Mouse (Mus musculus) liver, embryonic 15.5 days (tissue): Measurements from ENCODE around the gene Rasgrp3. TPM values are rescaled to one million over a fixed set of nuclear protein-coding genes. Genes with fewer than 3 reads are reported as not detected.

Experiments
- ATAC-seq: fragments of 200-750 bp; cut with Nextera tagmentation; 2 replicates; pipeline ENCODE4 v1.8.0; 2017; ENCODE audit warnings: moderate number of reproducible peaks, mild to moderate bottlenecking, moderate library complexity; ENCODE audit not compliant: insufficient read depth
- H3K27ac ChIP-seq: fragments of 300-500 bp; sonication (generic); replicated peaks from 2 replicates; pipeline ENCODE4 v1.5.1; 2015; ENCODE audit warnings: mild to moderate bottlenecking, inconsistent platforms
- H3K27me3 ChIP-seq: fragments of 300-500 bp; sonication (generic); 2 replicates; pipeline ENCODE4 v1.6.1; 2015; ENCODE audit warnings: mild to moderate bottlenecking, inconsistent platforms
- H3K36me3 ChIP-seq: fragments of 300-500 bp; sonication (generic); replicated peaks from 2 replicates; pipeline ENCODE4 v1.6.1; 2015; ENCODE audit warnings: moderate library complexity, mild to moderate bottlenecking, inconsistent platforms
- H3K4me1 ChIP-seq: fragments of 300-500 bp; sonication (generic); replicated peaks from 2 replicates; pipeline ENCODE4 v1.6.1; 2015; ENCODE audit warnings: inconsistent platforms
- H3K4me2 ChIP-seq: fragments of 300-500 bp; sonication (generic); 2 replicates; pipeline ENCODE4 v1.6.1; 2015; ENCODE audit warnings: moderate library complexity, mild to moderate bottlenecking, inconsistent platforms
- H3K4me3 ChIP-seq: fragments of 300-500 bp; sonication (generic); replicated peaks from 2 replicates; pipeline ENCODE4 v1.5.1; 2015; ENCODE audit warnings: mild to moderate bottlenecking, inconsistent platforms
- H3K9ac ChIP-seq: fragments of 300-500 bp; sonication (generic); 2 replicates; pipeline ENCODE4 v1.6.1; 2015; ENCODE audit warnings: moderate library complexity, mild to moderate bottlenecking, inconsistent platforms
- H3K9me3 ChIP-seq: fragments of 300-500 bp; sonication (generic); replicated peaks from 2 replicates; pipeline ENCODE4 v1.6.1; 2016; ENCODE audit warnings: inconsistent platforms
- WGBS: fragments of 180-500 bp; shearing (Covaris S2); methylation state at CpG from one replicate; pipeline ENCODE4 v1.1.7; 2015; ENCODE audit warnings: mixed read lengths; ENCODE audit not compliant: insufficient replicate concordance; 5-methylcytosine and 5-hydroxymethylcytosine counted together
- polyA plus RNA-seq: library from polyadenylated mRNA; unstranded; fragments of >200 nt; fragmentation: Nextera tagmentation; extraction: Ambion mirVana; gene quantifications from 2 replicates; pipeline ENCODE4 v1.2.1, GENCODE M21; 2015

The Rasgrp3 gene
- polyA plus RNA-seq, 1 experiment from 2014 or later, result 2.9 TPM

- H3K4me3 ChIP-seq, result no peak overlapping the region
- no peak for ATAC-seq
- no peak overlapping the region for H3K9ac ChIP-seq
- H3K36me3 ChIP-seq, result no peaks in the 10 kb centered on the region
- no peaks in the 10 kb centered on the region for H3K9me3 ChIP-seq
- H3K4me1 ChIP-seq, result peaks cover 2% of the 10 kb centered on the region; the same call in 1 of the 2 replicates
- 71% methylated on average over 6 of the region's 6 CpGs for WGBS
- H3K27ac ChIP-seq, result no peak overlapping the region
- H3K27me3 ChIP-seq, result no peaks in the 10 kb centered on the region
- no peak overlapping the region for H3K4me2 ChIP-seq
These were observed 36.1 kb downstream of the Rasgrp3 start for GRCm38 (mm10) chr17:75471644-75472253.

- 49% methylated on average over 2 of the region's 2 CpGs for WGBS
- H3K27me3 ChIP-seq, result no peaks in the 10 kb centered on the region
- peaks cover 4% of the 10 kb centered on the region; the same call in 1 of the 2 replicates for H3K4me1 ChIP-seq
- no peaks in the 10 kb centered on the region for H3K9me3 ChIP-seq
- H3K4me3 ChIP-seq, result no peak overlapping the region
- no peak overlapping the region for H3K27ac ChIP-seq
- no peaks in the 10 kb centered on the region for H3K36me3 ChIP-seq
- no peak for ATAC-seq
- H3K9ac ChIP-seq, result no peak overlapping the region
- no peak overlapping the region for H3K4me2 ChIP-seq
These were observed 36.7 kb downstream of the Rasgrp3 start for GRCm38 (mm10) chr17:75472379-75472778.

- Histone ChIP-seq H3K4me3 (no peak overlapping the region), H3K27me3 (no peaks in the 10 kb centered on the region), H3K4me1 (peaks cover 4% of the 10 kb centered on the region; the same call in 1 of the 2 replicates), H3K9me3 (no peaks in the 10 kb centered on the region), H3K9ac (no peak overlapping the region), H3K36me3 (no peaks in the 10 kb centered on the region), H3K4me2 (no peak overlapping the region), H3K27ac (no peak overlapping the region)
- ATAC-seq, result no peak
- WGBS, result 52% methylated on average over 1 of the region's 1 CpGs
These were observed 40.3 kb downstream of the Rasgrp3 start for GRCm38 (mm10) chr17:75475985-75476384.

- H3K4me2 ChIP-seq, result no peak overlapping the region
- H3K27ac ChIP-seq, result no peak overlapping the region
- 42% methylated on average over 4 of the region's 4 CpGs for WGBS
These were observed 41.2 kb downstream of the Rasgrp3 start for GRCm38 (mm10) chr17:75476736-75477416.

GRCm38 (mm10) chr17:75477655-75478054 is 42.0 kb downstream of the Rasgrp3 start:
- no peak for ATAC-seq
- H3K27me3 ChIP-seq, result no peaks in the 10 kb centered on the region
- 36% methylated on average over 3 of the region's 3 CpGs for WGBS
- no peak overlapping the region for H3K4me3 ChIP-seq
- no peaks in the 10 kb centered on the region for H3K9me3 ChIP-seq
- H3K27ac ChIP-seq, result no peak overlapping the region
- H3K4me1 ChIP-seq, result peaks cover 4% of the 10 kb centered on the region; the same call in 1 of the 2 replicates
- H3K9ac ChIP-seq, result no peak overlapping the region
- H3K36me3 ChIP-seq, result no peaks in the 10 kb centered on the region
- no peak overlapping the region for H3K4me2 ChIP-seq

More at GRCm38 (mm10) chr17:75476736-75477416, 41.2 kb downstream of the Rasgrp3 start:
- H3K4me3 ChIP-seq, result no peak overlapping the region
- no peak overlapping the region for H3K9ac ChIP-seq
- no peaks in the 10 kb centered on the region for H3K36me3 ChIP-seq
- H3K9me3 ChIP-seq, result no peaks in the 10 kb centered on the region
- ATAC-seq, result no peak
- H3K27me3 ChIP-seq, result no peaks in the 10 kb centered on the region
- H3K4me1 ChIP-seq, result peaks cover 4% of the 10 kb centered on the region; the same call in 1 of the 2 replicates

- ATAC-seq, result no peak
- no peaks in the 10 kb centered on the region for H3K9me3 ChIP-seq
- 13% methylated on average over 1 of the region's 1 CpGs for WGBS
- no peak overlapping the region for H3K4me3 ChIP-seq
- no peak overlapping the region for H3K9ac ChIP-seq
- H3K27me3 ChIP-seq, result no peaks in the 10 kb centered on the region
- H3K4me1 ChIP-seq, result peaks cover 4% of the 10 kb centered on the region; the same call in 1 of the 2 replicates
- no peaks in the 10 kb centered on the region for H3K36me3 ChIP-seq
- H3K27ac ChIP-seq, result no peak overlapping the region
- H3K4me2 ChIP-seq, result no peak overlapping the region
These were observed 43.1 kb downstream of the Rasgrp3 start for GRCm38 (mm10) chr17:75478836-75479235.

GRCm38 (mm10) chr17:75479663-75480062 is 44.0 kb downstream of the Rasgrp3 start:
- Histone ChIP-seq H3K27me3 (no peaks in the 10 kb centered on the region), H3K36me3 (no peaks in the 10 kb centered on the region), H3K9ac (no peak overlapping the region), H3K4me2 (no peak overlapping the region), H3K9me3 (no peaks in the 10 kb centered on the region), H3K4me3 (no peak overlapping the region), H3K27ac (no peak overlapping the region), H3K4me1 (peaks cover 4% of the 10 kb centered on the region; the same call in 1 of the 2 replicates)
- ATAC-seq, result no peak
- 75% methylated on average over 2 of the region's 2 CpGs for WGBS

GRCm38 (mm10) chr17:75480379-75480778 is 44.7 kb downstream of the Rasgrp3 start:
- no peak overlapping the region for H3K4me2 ChIP-seq
- ATAC-seq, result no peak
- no peak overlapping the region for H3K4me3 ChIP-seq
- H3K36me3 ChIP-seq, result no peaks in the 10 kb centered on the region
- H3K27me3 ChIP-seq, result no peaks in the 10 kb centered on the region
- no peak overlapping the region for H3K9ac ChIP-seq
- WGBS, result 44% methylated on average over 3 of the region's 3 CpGs
- no peak overlapping the region for H3K27ac ChIP-seq
- no peaks in the 10 kb centered on the region for H3K9me3 ChIP-seq
- H3K4me1 ChIP-seq, result peaks cover 4% of the 10 kb centered on the region; the same call in 1 of the 2 replicates

GRCm38 (mm10) chr17:75486205-75486604 is 50.5 kb downstream of the Rasgrp3 start:
- H3K27ac ChIP-seq, result no peak overlapping the region
- H3K9ac ChIP-seq, result no peak overlapping the region
- no peaks in the 10 kb centered on the region for H3K4me1 ChIP-seq
- H3K4me2 ChIP-seq, result no peak overlapping the region
- 65% methylated on average over 3 of the region's 3 CpGs for WGBS
- no peak overlapping the region for H3K4me3 ChIP-seq
- ATAC-seq, result no peak
- H3K36me3 ChIP-seq, result no peaks in the 10 kb centered on the region
- H3K9me3 ChIP-seq, result no peaks in the 10 kb centered on the region
- H3K27me3 ChIP-seq, result no peaks in the 10 kb centered on the region

GRCm38 (mm10) chr17:75495213-75495612 is 59.5 kb downstream of the Rasgrp3 start:
- no peaks in the 10 kb centered on the region for H3K9me3 ChIP-seq
- H3K4me1 ChIP-seq, result no peaks in the 10 kb centered on the region
- H3K4me2 ChIP-seq, result no peak overlapping the region
- no peak overlapping the region for H3K4me3 ChIP-seq
- H3K27me3 ChIP-seq, result no peaks in the 10 kb centered on the region
- H3K27ac ChIP-seq, result no peak overlapping the region
- H3K9ac ChIP-seq, result no peak overlapping the region
- no peak for ATAC-seq
- WGBS, result 63% methylated on average over 4 of the region's 4 CpGs
- H3K36me3 ChIP-seq, result no peaks in the 10 kb centered on the region

- Histone ChIP-seq H3K9ac (no peak overlapping the region), H3K4me1 (no peaks in the 10 kb centered on the region), H3K36me3 (no peaks in the 10 kb centered on the region), H3K27ac (no peak overlapping the region), H3K9me3 (no peaks in the 10 kb centered on the region), H3K4me3 (no peak overlapping the region), H3K4me2 (no peak overlapping the region), H3K27me3 (no peaks in the 10 kb centered on the region)
- ATAC-seq, result no peak
- 73% methylated on average over 6 of the region's 6 CpGs for WGBS
These were observed 62.5 kb downstream of the Rasgrp3 start for GRCm38 (mm10) chr17:75498241-75498651.
